Mouse (Mus musculus): ENCODE data around the gene Prss22.

Prss22 gene

GRCm38 (mm10) chr17:23997901-23998300 lies at the start of gene Prss22:
Gene Prss22 (minus strand): TSS chr17:23998100.
- no peak for DNase-seq (ENCODE audit: low read depth, low spot score)

- no peak for DNase-seq (ENCODE audit: low read depth, low spot score)
These were observed 48.1 kb upstream of the Prss22 start for GRCm38 (mm10) chr17:24046026-24046425.

- no peak for DNase-seq (ENCODE audit: low read depth, low spot score)
These were observed 47.7 kb upstream of the Prss22 start for GRCm38 (mm10) chr17:24045608-24046007.

DNA sequence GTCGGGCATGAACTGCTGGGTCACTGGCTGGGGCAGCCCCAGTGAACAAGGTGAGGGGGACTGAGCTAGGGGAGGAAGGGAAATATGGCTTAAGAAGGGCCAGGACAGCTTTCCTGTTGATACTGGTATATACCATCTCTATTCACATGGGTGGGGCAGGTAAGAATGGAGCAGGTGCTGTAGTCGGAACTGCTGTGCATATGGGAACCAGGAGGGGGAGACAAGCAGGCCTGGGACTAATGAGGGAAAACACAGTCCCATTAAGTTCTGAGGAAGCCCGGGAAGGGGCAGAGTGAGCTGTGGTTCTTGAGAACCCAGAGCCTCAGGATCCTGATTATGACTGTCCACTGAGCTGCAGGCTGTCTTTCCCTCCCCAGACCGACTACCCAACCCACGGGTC lies 46.6 kb upstream of the Prss22 start:
- DNase-seq (ENCODE audit: low read depth, low spot score), result no peak

GRCm38 (mm10) chr17:24037844-24038243 lies 39.9 kb upstream of the Prss22 start, which contains the start of gene Prss27:
Gene Prss27 (plus strand): TSS chr17:24038144.
- DNase-seq (ENCODE audit: low read depth, low spot score), result no peak

DNA sequence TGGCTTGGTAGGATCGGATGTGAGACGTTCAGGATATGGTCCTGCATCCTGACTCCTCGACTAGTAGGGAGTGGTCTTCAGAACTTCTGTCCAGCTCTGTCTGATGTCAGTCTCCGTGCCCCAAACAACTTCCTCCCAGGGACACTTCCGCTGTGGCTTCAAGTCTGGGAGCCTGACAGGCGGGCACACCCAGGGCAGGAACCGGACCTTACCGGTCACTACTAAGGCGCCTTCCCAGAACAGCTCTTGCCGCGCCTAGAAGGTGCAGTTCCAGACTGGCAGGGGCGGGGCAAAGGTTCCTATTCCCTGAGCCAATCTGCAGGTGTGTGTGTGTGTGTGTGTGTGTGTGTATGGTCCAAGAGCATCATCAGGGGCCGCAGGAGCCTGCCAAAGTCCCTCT lies 39.5 kb upstream of the Prss22 start:
- no peak for DNase-seq (ENCODE audit: low read depth, low spot score)

DNA sequence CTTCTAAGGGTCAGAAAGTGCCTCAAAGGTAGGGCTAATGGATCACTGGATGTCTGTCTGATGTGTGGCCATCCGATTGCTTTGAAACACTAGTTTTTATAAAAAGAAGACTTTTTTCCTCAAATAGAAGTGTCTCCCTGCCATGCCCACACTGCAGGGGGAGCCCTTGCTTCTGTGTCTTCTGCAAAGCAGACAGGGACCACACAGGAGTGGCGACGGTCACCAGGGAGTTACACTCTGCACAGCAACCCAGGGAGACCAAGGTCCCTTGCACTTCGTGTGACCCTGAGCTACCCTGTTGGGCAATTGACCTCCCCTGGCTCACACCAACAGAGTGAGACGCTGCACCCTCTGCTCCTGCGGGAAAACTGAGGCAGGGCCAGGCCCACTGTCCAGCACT lies 39.1 kb upstream of the Prss22 start:
- no peak for DNase-seq (ENCODE audit: low read depth, low spot score)

DNA sequence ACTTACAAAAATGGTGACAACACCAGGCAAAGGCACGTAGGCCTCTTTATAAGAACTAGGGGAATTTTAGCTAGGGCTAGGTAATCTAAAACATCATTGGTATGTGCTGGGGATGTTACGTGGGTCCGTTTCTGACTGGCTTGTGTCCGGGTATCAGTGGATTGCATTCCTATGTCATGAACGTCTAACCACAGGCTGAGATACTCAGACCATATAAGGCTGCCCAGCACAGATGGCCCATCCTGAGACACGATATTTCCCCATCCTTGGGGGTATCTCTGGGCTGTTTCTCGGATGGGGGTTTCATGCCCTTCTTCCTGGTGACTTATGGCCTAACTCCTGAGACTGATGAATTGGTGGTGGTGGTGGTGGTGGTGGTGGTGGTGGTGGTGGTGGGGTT lies 37.2 kb upstream of the Prss22 start:
- DNase-seq (ENCODE audit: low read depth, low spot score), result no peak

DNA sequence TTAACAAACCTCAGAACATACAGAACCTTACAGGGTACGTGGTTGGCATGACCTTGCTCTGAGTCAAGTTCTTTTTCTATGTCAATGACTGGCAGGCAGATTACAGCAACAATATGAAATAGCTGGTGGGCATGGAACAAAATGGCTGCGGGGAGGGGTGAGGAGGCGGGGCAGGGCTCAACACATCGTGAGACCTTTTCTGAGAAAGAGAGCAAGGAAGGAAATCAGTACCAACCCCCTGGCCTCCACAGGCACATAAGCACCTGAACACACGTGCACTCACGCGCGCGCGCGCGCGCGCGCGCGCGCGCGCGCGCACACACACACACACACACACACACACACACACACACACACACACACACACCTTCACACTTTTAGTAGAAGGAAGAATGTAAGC lies 32.7 kb upstream of the Prss22 start:
- no peak for DNase-seq (ENCODE audit: low read depth, low spot score)

DNA sequence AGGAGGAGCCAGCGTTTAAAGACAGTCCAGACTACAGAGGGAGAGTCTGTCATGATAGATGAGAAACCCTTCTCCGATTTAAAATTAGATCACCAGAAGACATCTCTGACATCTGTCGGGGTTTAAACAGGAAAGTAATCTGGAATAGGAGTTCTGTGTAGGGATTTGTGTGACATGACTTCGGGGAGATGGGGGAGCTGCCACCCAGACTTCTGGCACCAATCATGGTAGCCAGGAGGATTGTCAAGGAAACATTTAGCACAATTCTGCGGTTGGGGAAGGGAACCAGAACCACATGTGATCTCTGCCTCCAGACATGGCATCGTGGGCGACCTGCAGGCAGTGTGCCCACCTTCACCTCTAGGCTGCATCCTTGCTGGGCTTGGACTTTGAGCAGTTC lies 31.6 kb upstream of the Prss22 start:
- DNase-seq (ENCODE audit: low read depth, low spot score), result no peak

GRCm38 (mm10) chr17:24021375-24022199 lies 23.7 kb upstream of the Prss22 start:
- DNase-seq (ENCODE audit: low read depth, low spot score), result no peak

DNA sequence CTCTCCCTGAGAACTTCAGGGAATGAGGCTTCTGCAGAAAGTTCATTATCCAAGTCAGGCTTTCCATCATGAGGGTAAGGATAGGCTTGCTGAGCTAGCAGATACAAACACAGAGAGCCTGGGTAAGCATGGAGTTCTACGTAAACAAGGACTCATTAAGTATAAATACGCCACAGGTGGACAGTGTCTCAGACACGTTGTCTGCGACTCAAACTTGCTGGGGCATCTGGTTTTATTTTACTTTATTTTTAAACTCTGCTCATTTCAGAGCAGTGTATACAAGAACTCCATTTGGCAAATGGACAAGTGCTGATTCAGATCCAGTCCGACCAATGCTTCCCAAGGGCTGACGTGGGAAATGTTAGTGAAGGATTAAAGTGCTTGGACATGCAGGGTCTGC lies 22.8 kb upstream of the Prss22 start:
- DNase-seq (ENCODE audit: low read depth, low spot score), result no peak

- no peak for DNase-seq (ENCODE audit: low read depth, low spot score)
These were observed 17.8 kb upstream of the Prss22 start for GRCm38 (mm10) chr17:24015727-24016126.

DNA sequence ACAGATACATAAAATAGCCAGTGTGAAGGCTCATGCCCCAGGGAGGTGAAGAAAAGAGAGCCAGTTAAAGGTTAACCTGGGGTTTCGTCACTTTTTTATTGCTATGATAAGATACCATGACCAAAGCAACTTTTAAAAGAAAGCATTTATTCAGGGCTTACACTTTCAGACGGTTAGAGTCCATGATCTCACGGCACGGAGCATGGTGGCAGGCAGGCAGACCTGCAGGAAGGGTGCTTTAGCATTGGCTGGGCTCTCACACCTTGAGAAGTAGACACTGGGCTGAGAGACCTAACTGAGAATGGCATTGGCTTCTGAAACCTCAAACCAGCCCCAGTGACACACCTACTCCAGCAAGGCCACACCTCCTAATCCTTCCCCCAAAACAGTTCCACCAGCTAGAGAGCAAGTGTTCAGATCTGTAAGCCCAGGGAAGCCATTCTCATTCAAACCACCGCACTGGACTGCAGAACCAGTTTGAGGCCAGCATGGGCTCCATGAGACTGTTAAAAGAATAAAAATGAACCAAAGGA lies 16.6 kb upstream of the Prss22 start:
- no peak for DNase-seq (ENCODE audit: low read depth, low spot score)

DNA sequence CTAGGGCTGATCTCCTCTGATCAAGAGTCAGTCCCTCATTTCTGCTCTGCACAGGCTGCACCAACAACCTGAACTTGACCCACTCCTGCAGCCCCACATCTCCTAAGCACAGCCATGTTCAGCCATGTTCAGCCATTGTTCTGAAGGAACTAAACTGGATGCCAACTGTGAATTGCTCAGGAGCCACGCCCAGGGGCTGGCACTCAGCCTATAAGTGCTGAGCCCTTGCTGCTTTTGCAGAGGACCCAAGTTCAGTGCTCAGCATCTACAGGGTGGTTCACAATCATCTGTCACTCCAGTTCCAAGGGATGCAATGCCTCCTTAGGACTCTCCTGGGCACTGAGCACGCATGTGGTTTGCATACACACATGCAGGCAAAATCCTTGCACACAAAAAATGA lies 15.0 kb upstream of the Prss22 start:
- DNase-seq (ENCODE audit: low read depth, low spot score), result no peak

- DNase-seq (ENCODE audit: low read depth, low spot score), result no peak
These were observed 11.7 kb upstream of the Prss22 start for GRCm38 (mm10) chr17:24009617-24010016.

GRCm38 (mm10) chr17:24008105-24008504 lies 10.2 kb upstream of the Prss22 start:
- no peak for DNase-seq (ENCODE audit: low read depth, low spot score)

- DNase-seq (ENCODE audit: low read depth, low spot score), result no peak
These were observed 9.5 kb upstream of the Prss22 start for GRCm38 (mm10) chr17:24007391-24007790.

GRCm38 (mm10) chr17:24006930-24007329 lies 9.0 kb upstream of the Prss22 start:
- no peak for DNase-seq (ENCODE audit: low read depth, low spot score)

DNA sequence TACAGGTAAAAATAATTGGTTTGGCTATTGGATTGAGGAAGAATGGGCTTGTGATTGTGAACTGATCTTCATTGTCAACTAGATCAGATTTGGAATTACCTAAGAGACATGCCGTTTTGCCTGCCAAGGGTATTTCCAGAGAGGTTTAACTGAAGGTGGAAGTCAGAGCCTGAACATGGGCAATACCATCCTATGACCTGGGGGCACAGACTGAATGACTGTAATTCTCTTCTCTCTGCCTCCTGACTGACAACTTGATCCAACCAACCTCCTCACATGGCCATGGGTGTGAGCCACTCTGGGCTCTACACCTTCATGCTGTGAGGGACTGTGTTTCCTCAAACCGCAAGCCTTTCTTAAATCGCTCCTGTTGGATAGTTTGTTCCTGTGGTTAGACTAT lies 7.1 kb upstream of the Prss22 start:
- DNase-seq (ENCODE audit: low read depth, low spot score), result no peak

GRCm38 (mm10) chr17:24004071-24004665 lies 6.3 kb upstream of the Prss22 start:
- DNase-seq (ENCODE audit: low read depth, low spot score), result no peak

- DNase-seq (ENCODE audit: low read depth, low spot score), result no peak
These were observed 2.5 kb upstream of the Prss22 start for GRCm38 (mm10) chr17:24000404-24000803.

GRCm38 (mm10) chr17:23998383-23998782 lies 483 bp upstream of the Prss22 start:
- no peak for DNase-seq (ENCODE audit: low read depth, low spot score)

All from CD4-positive helper T cell, adult 2 months (primary cell).